Mouse (Mus musculus) hindbrain, embryonic 15.5 days (tissue): ENCODE data around the gene Calu. TPM values are rescaled to one million over a fixed set of nuclear protein-coding genes. Genes with fewer than 3 reads are reported as not detected.
A peak's percentile ranks its signal among the peaks of the same experiment; 100 is the strongest.

Experiments used
- ATAC-seq: fragments of 200-750 bp; cut with Nextera tagmentation; 2 replicates; pipeline ENCODE4 v1.8.0; 2017; ENCODE audit warnings: low read depth, moderate number of reproducible peaks, moderate TSS enrichment; ENCODE audit not compliant: low FRiP score
- H3K27ac ChIP-seq: fragments of 300-500 bp; sonication (generic); replicated peaks from 2 replicates; pipeline ENCODE4 v1.5.1; 2015; ENCODE audit warnings: mild to moderate bottlenecking, inconsistent platforms
- H3K27me3 ChIP-seq: fragments of 300-500 bp; sonication (generic); 2 replicates; pipeline ENCODE4 v1.6.1; 2015; ENCODE audit warnings: control low read depth, inconsistent platforms
- H3K36me3 ChIP-seq: fragments of 300-500 bp; sonication (generic); 2 replicates; pipeline ENCODE4 v1.6.1; 2015; ENCODE audit warnings: control low read depth, inconsistent platforms
- H3K4me1 ChIP-seq: fragments of 300-500 bp; sonication (generic); replicated peaks from 2 replicates; pipeline ENCODE4 v1.6.1; 2015; ENCODE audit warnings: control low read depth, inconsistent platforms
- H3K4me2 ChIP-seq: fragments of 300-500 bp; sonication (generic); 2 replicates; pipeline ENCODE4 v1.6.1; 2015; ENCODE audit warnings: moderate library complexity, mild to moderate bottlenecking, inconsistent platforms
- H3K4me3 ChIP-seq: fragments of 300-500 bp; sonication (generic); 2 replicates; pipeline ENCODE4 v1.5.1; 2015; ENCODE audit warnings: mild to moderate bottlenecking, inconsistent platforms
- H3K9ac ChIP-seq: fragments of 300-500 bp; sonication (generic); 2 replicates; pipeline ENCODE4 v1.6.1; 2015; ENCODE audit warnings: inconsistent platforms
- H3K9me3 ChIP-seq: fragments of 300-500 bp; sonication (generic); 2 replicates; pipeline ENCODE4 v1.6.1; 2016; ENCODE audit warnings: control low read depth, inconsistent platforms
- WGBS: fragments of 180-500 bp; shearing (Covaris S2); methylation state at CpG from one replicate; pipeline ENCODE4 v1.1.7; 2015; 5-methylcytosine and 5-hydroxymethylcytosine counted together
- polyA plus RNA-seq: library from polyadenylated mRNA; unstranded; fragments of >200 nt; fragmentation: Nextera tagmentation; extraction: Ambion mirVana; gene quantifications from 2 replicates; pipeline ENCODE4 v1.2.1, GENCODE M21; 2015

Gene Calu
- polyA plus RNA-seq, 1 experiment from 2014 or later = 164 TPM

GRCm38 (mm10) chr6:29395910-29396713 is 48.2 kb downstream of the Calu start, which contains the start of gene Ccdc136:
Ccdc136 (plus strand) TSS chr6:29396309.
- Histone ChIP-seq H3K9me3 (no peaks in the 10 kb centered on the region), H3K4me3 (peak within 1 kb of the TSS; percentile 63), H3K4me2 (peak within 1 kb of the TSS; percentile 91), H3K4me1 (peaks cover 17% of the 10 kb centered on the region), H3K36me3 (no peaks in the 10 kb centered on the region), H3K27me3 (peaks cover 3% of the 10 kb centered on the region; the same call in 1 of the 2 replicates), H3K9ac (peak within 1 kb of the TSS; percentile 56), H3K27ac (peak within 1 kb of the TSS; percentile 77)
- WGBS = under 1% methylated on average over 37 of the region's 49 CpGs
- peak; percentile 93 for ATAC-seq

GRCm38 (mm10) chr6:29396714-29397540 is 49.1 kb downstream of the Calu start:
- Histone ChIP-seq H3K9me3 (no peaks in the 10 kb centered on the region), H3K27ac (peak overlapping the region; percentile 77), H3K4me3 (peak overlapping the region; percentile 63), H3K4me1 (peaks cover 17% of the 10 kb centered on the region), H3K4me2 (peak overlapping the region; percentile 91), H3K36me3 (no peaks in the 10 kb centered on the region), H3K27me3 (peaks cover 3% of the 10 kb centered on the region; the same call in 1 of the 2 replicates), H3K9ac (peak overlapping the region; percentile 56)
- peak; percentile 77 for ATAC-seq
- WGBS = 3% methylated on average over 24 of the region's 24 CpGs

GRCm38 (mm10) chr6:29397575-29397974 is 49.7 kb downstream of the Calu start:
- ATAC-seq = peak; percentile 23; the same call in 1 of the 2 replicates
- WGBS = 6% methylated on average over 6 of the region's 6 CpGs

GRCm38 (mm10) chr6:29399851-29400250 is 52.0 kb downstream of the Calu start:
- no peak for ATAC-seq
- Histone ChIP-seq H3K4me3 (no peak overlapping the region), H3K27me3 (no peaks in the 10 kb centered on the region), H3K9ac (no peak overlapping the region), H3K36me3 (no peaks in the 10 kb centered on the region), H3K9me3 (no peaks in the 10 kb centered on the region), H3K27ac (no peak overlapping the region), H3K4me1 (peaks cover 17% of the 10 kb centered on the region), H3K4me2 (no peak overlapping the region)
- 74% methylated on average over 4 of the region's 4 CpGs for WGBS

More at GRCm38 (mm10) chr6:29397575-29397974, 49.7 kb downstream of the Calu start:
- Histone ChIP-seq H3K27me3 (peaks cover 3% of the 10 kb centered on the region; the same call in 1 of the 2 replicates), H3K9me3 (no peaks in the 10 kb centered on the region), H3K4me2 (peak overlapping the region; percentile 91), H3K4me1 (peaks cover 17% of the 10 kb centered on the region), H3K36me3 (no peaks in the 10 kb centered on the region), H3K9ac (peak overlapping the region; percentile 56), H3K4me3 (peak overlapping the region; percentile 63), H3K27ac (peak overlapping the region; percentile 77)

GRCm38 (mm10) chr6:29402693-29403342 is 54.9 kb downstream of the Calu start:
- no peaks in the 10 kb centered on the region for H3K4me1 ChIP-seq
- no peak for ATAC-seq
- H3K4me3 ChIP-seq = no peak overlapping the region
- H3K9me3 ChIP-seq = no peaks in the 10 kb centered on the region
- WGBS = 10% methylated on average over 34 of the region's 34 CpGs
- H3K27me3 ChIP-seq = no peaks in the 10 kb centered on the region
- H3K36me3 ChIP-seq = peaks cover 5% of the 10 kb centered on the region; the same call in 1 of the 2 replicates
- H3K27ac ChIP-seq = no peak overlapping the region
- H3K4me2 ChIP-seq = peak overlapping the region; percentile 36
- no peak overlapping the region for H3K9ac ChIP-seq

GRCm38 (mm10) chr6:29406412-29406811 is 58.5 kb downstream of the Calu start:
- H3K36me3 ChIP-seq = peaks cover 21% of the 10 kb centered on the region
- H3K27me3 ChIP-seq = no peaks in the 10 kb centered on the region
- ATAC-seq = no peak
- 0 out of 2 replicates have a peak overlapping the region, but pooled peaks have one; percentile 11 for H3K27ac ChIP-seq
- H3K9me3 ChIP-seq = no peaks in the 10 kb centered on the region
- no peak overlapping the region for H3K4me3 ChIP-seq
- WGBS = 55% methylated on average over 6 of the region's 6 CpGs
- no peak overlapping the region for H3K4me2 ChIP-seq
- no peaks in the 10 kb centered on the region for H3K4me1 ChIP-seq
- H3K9ac ChIP-seq = no peak overlapping the region

- H3K36me3 ChIP-seq = peaks cover 27% of the 10 kb centered on the region
- no peaks in the 10 kb centered on the region for H3K4me1 ChIP-seq
- no peaks in the 10 kb centered on the region for H3K27me3 ChIP-seq
- no peak overlapping the region for H3K4me2 ChIP-seq
- 90% methylated on average over 9 of the region's 9 CpGs for WGBS
- no peak overlapping the region for H3K4me3 ChIP-seq
- H3K9ac ChIP-seq = no peak overlapping the region
- H3K27ac ChIP-seq = no peak overlapping the region
- no peaks in the 10 kb centered on the region for H3K9me3 ChIP-seq
- ATAC-seq = no peak
Observed at GRCm38 (mm10) chr6:29415446-29415845, 67.6 kb downstream of the Calu start.

GRCm38 (mm10) chr6:29420596-29420995 is 72.7 kb downstream of the Calu start:
- H3K9ac ChIP-seq = no peak overlapping the region
- H3K4me2 ChIP-seq = no peak overlapping the region
- no peak overlapping the region for H3K27ac ChIP-seq
- 90% methylated on average over 2 of the region's 2 CpGs for WGBS
- ATAC-seq = no peak
- H3K4me3 ChIP-seq = no peak overlapping the region
- no peaks in the 10 kb centered on the region for H3K9me3 ChIP-seq
- no peaks in the 10 kb centered on the region for H3K4me1 ChIP-seq
- no peaks in the 10 kb centered on the region for H3K27me3 ChIP-seq
- H3K36me3 ChIP-seq = peaks cover 7% of the 10 kb centered on the region; the same call in 1 of the 2 replicates

GRCm38 (mm10) chr6:29425118-29425517 is 77.2 kb downstream of the Calu start:
- WGBS = 86% methylated on average over 8 of the region's 8 CpGs
- no peaks in the 10 kb centered on the region for H3K4me1 ChIP-seq
- H3K36me3 ChIP-seq = peaks cover 4% of the 10 kb centered on the region; the same call in 1 of the 2 replicates
- H3K27me3 ChIP-seq = no peaks in the 10 kb centered on the region
- no peaks in the 10 kb centered on the region for H3K9me3 ChIP-seq
- no peak overlapping the region for H3K9ac ChIP-seq
- H3K4me3 ChIP-seq = no peak overlapping the region
- no peak overlapping the region for H3K27ac ChIP-seq
- ATAC-seq = no peak
- no peak overlapping the region for H3K4me2 ChIP-seq

GRCm38 (mm10) chr6:29426331-29426730 is 78.5 kb downstream of the Calu start:
- no peak overlapping the region for H3K27ac ChIP-seq
- peaks cover 1% of the 10 kb centered on the region; the same call in 1 of the 2 replicates for H3K4me1 ChIP-seq
- WGBS = 78% methylated on average over 6 of the region's 6 CpGs
- H3K36me3 ChIP-seq = peaks cover 4% of the 10 kb centered on the region; the same call in 1 of the 2 replicates
- no peak overlapping the region for H3K4me2 ChIP-seq
- no peak overlapping the region for H3K9ac ChIP-seq
- no peaks in the 10 kb centered on the region for H3K9me3 ChIP-seq
- peaks cover under 1% of the 10 kb centered on the region; the same call in 1 of the 2 replicates for H3K27me3 ChIP-seq
- no peak overlapping the region for H3K4me3 ChIP-seq
- ATAC-seq = no peak
